Mouse (Mus musculus): ENCODE measurements around the gene Taf9b.

DNA sequence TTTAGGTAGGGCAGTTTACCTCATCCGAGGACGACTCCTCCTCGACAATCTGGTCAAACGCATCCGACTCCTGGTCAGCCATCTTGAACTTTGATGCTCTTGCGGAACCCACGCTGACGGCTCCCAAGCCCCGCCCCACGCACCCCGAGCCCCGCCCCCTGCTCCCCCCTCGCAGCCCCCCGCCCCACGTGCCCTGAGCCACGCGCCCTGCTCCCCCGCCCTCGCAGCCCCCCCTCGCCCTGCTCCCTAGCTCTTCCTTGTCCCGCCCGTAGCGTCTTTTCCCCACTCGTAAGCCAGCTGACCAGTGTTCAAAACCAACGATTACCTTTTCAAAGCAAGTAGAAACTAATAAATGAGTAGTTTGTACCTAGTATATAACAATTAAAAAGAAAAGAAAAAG, at the start of gene Taf9b:
- TF ChIP-seq GATA1 (IDR thresholded peaks at IDR 0.05; ENCODE audit: low read length) (no peak), TAL1 (IDR thresholded peaks at IDR 0.05; ENCODE audit: low read length) (no peak)
